Mouse (Mus musculus): ENCODE results near the gene Ch25h.

GRCm38 (mm10) chr19:34468216-34468615 lies 6.7 kb downstream of the Ch25h start:
- TF ChIP-seq CTCF (IDR thresholded peaks at IDR 0.05; ENCODE audit: low read depth), result no peak
- TF ChIP-seq EP300 (IDR thresholded peaks at IDR 0.05; ENCODE audit: low read depth), result no peak

Data from liver, postnatal 0 days (tissue).